Mouse (Mus musculus) myocyte (in vitro differentiated cells): ENCODE measurements around the gene Dlg4. TPM values are rescaled to one million over a fixed set of nuclear protein-coding genes. Genes with fewer than 3 reads are reported as not detected.
A peak's percentile ranks its signal among the peaks of the same experiment; 100 is the strongest.
"Not testable (repeated sequence)": the region's sequence is repeated elsewhere in the genome, so short reads cannot be mapped to it uniquely, and the experiment has no call there.

Experiments
- H3K27me3 ChIP-seq: one replicate; pipeline ENCODE4 v1.6.1; 2011; ENCODE audit not compliant: control insufficient read depth, insufficient read depth, insufficient read length
- H3K36me3 ChIP-seq: one replicate; pipeline ENCODE4 v1.6.1; 2011; ENCODE audit not compliant: control insufficient read depth, insufficient read depth
- H3K4me2 ChIP-seq: one replicate; pipeline ENCODE4 v1.6.1; 2011; ENCODE audit warnings: low read depth, control low read depth
- H3K4me3 ChIP-seq: one replicate; pipeline ENCODE4 v1.5.1; 2011; ENCODE audit warnings: mild to moderate bottlenecking, control low read depth, moderate library complexity
- H3K79me2 ChIP-seq: one replicate; pipeline ENCODE4 v1.6.1; 2011; ENCODE audit not compliant: control insufficient read depth, insufficient read depth
- H3ac ChIP-seq: one replicate; pipeline ENCODE4 v1.6.1; 2011; ENCODE audit not compliant: control insufficient read depth, insufficient read length
- CEBPB ChIP-seq: IDR thresholded peaks from 2 replicates; pipeline ENCODE4 v1.6.1; 2011; ENCODE audit warnings: mild to moderate bottlenecking, moderate library complexity; ENCODE audit not compliant: poor library complexity, insufficient read depth, severe bottlenecking
- E2F4 ChIP-seq: IDR thresholded peaks from one replicate; pipeline ENCODE4 v1.6.1; 2011; ENCODE audit warnings: mild to moderate bottlenecking, control low read depth, moderate library complexity; ENCODE audit not compliant: insufficient read depth
- MAX ChIP-seq: IDR thresholded peaks from one replicate; pipeline ENCODE4 v1.6.1; 2011; ENCODE audit warnings: low read depth, mild to moderate bottlenecking, control low read depth
- MYOD1 ChIP-seq, 3 experiments: IDR thresholded peaks; one replicate each; pipeline ENCODE4 v1.6.1; 2011; ENCODE audit warnings: control low read depth in 2 of 3, low read depth in 2 of 3, mild to moderate bottlenecking in 2 of 3, moderate library complexity in 1 of 3; ENCODE audit not compliant: insufficient read length in 2 of 3, control insufficient read depth in 1 of 3
- MYOG ChIP-seq, 3 experiments: IDR thresholded peaks; one replicate each; pipeline ENCODE4 v1.6.1; 2011; ENCODE audit warnings: control low read depth in 2 of 3, low read depth in 2 of 3, mild to moderate bottlenecking in 2 of 3; ENCODE audit not compliant: insufficient read length in 2 of 3, control insufficient read depth in 1 of 3, insufficient read depth in 1 of 3
- POLR2A ChIP-seq: IDR thresholded peaks from one replicate; pipeline ENCODE4 v1.6.1; 2011; ENCODE audit warnings: low read depth, mild to moderate bottlenecking, control low read depth, moderate library complexity; ENCODE audit not compliant: insufficient read length
- POLR2AphosphoS2 ChIP-seq: IDR thresholded peaks from one replicate; pipeline ENCODE4 v1.6.1; 2011; ENCODE audit warnings: low read depth, control low read depth; ENCODE audit not compliant: insufficient read length
- REST ChIP-seq: IDR thresholded peaks from one replicate; pipeline ENCODE4 v1.6.1; 2011; ENCODE audit warnings: mild to moderate bottlenecking, control low read depth, moderate library complexity; ENCODE audit not compliant: insufficient read depth, insufficient read length
- SRF ChIP-seq: IDR thresholded peaks from one replicate; pipeline ENCODE4 v1.6.1; 2011; ENCODE audit warnings: low read depth; ENCODE audit not compliant: control insufficient read depth, insufficient read length
- TCF12 ChIP-seq: IDR thresholded peaks from one replicate; pipeline ENCODE4 v1.6.1; 2011; ENCODE audit warnings: mild to moderate bottlenecking, control low read depth; ENCODE audit not compliant: poor library complexity, insufficient read depth, severe bottlenecking
- TCF3 ChIP-seq: IDR thresholded peaks from one replicate; pipeline ENCODE4 v1.6.1; 2011; ENCODE audit warnings: low read depth, control low read depth; ENCODE audit not compliant: insufficient read length
- USF1 ChIP-seq: IDR thresholded peaks from one replicate; pipeline ENCODE4 v1.6.1; 2011; ENCODE audit warnings: low read depth, mild to moderate bottlenecking, control low read depth, moderate library complexity
- polyA plus RNA-seq: library from polyadenylated mRNA; unstranded; fragments of >200 nt; fragmentation: generic; extraction: Trizol; gene quantifications from one replicate; pipeline ENCODE4 v1.2.1, GENCODE M21; 2012; ENCODE audit warnings: missing spikeins

Gene Dlg4
- polyA plus RNA-seq, 1 experiment, result 26.8 TPM

DNA sequence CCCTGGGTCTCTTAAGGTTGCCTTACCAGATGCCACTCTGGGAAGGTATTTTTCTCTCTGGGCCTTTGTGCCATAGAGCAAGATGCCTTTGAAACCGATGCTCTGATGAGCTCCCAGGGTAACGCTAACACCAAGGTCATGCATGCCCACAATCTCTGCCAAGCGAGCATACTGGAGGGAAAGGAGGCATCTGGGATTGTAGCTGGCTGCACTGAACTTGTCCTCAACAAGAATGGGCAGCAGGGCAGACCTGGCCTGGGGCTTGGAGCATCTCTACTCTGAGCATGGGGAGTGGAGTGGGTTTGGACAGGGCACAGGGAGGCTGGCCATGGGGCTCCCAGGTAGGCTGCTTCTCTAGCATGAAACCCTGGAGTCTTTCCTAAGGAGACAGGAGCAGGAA, 3.3 kb upstream of the Dlg4 start:
- Histone ChIP-seq H3K79me2 (peaks cover 4% of the 10 kb centered on the region), H3K36me3 (peaks cover 30% of the 10 kb centered on the region), H3K4me2 (no peak overlapping the region), H3K4me3 (no peak overlapping the region), H3ac (no peak overlapping the region), H3K27me3 (no peaks in the 10 kb centered on the region)
- TF ChIP-seq USF1, result no peak
- TF ChIP-seq TCF12, result no peak
- TF ChIP-seq MYOD1 (IDR thresholded peaks at IDR 0.05; ENCODE audit: control insufficient read depth in 1 of 3, insufficient read length in 2 of 3, low read depth in 2 of 3), result no peak
- TF ChIP-seq POLR2AphosphoS2, result no peak
- no peak for TF ChIP-seq MYOG (IDR thresholded peaks at IDR 0.05; ENCODE audit: control insufficient read depth in 1 of 3, insufficient read depth in 1 of 3, insufficient read length in 2 of 3, low read depth in 2 of 3)
- TF ChIP-seq TCF3, result no peak
- TF ChIP-seq REST, result no peak
- TF ChIP-seq CEBPB, result no peak
- TF ChIP-seq POLR2A, result no peak
- TF ChIP-seq MAX, result no peak
- TF ChIP-seq E2F4, result no peak

DNA sequence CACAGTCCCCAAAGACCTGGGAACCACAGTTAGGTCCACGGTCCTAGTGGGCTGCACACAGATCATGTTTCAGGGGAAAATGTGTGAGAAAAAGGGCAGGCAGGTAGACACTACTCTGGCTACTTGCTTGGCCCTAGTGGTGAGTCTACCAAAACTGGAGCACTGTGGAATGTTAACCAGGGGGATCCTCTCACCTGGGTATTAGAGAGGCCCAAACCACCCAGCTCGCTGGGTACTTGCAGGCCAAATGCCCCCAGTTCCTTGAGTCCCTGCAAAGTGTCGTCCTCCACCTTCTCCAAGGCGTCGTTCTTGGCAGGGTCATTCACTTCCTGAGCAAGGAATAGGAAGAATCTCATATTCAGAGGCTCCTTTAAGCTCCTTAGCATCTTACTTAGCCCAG, 2.7 kb upstream of the Dlg4 start:
- Histone ChIP-seq H3ac (no peak overlapping the region), H3K4me3 (peak overlapping the region; percentile 28), H3K36me3 (peaks cover 29% of the 10 kb centered on the region), H3K27me3 (no peaks in the 10 kb centered on the region), H3K79me2 (peaks cover 10% of the 10 kb centered on the region), H3K4me2 (peak overlapping the region; percentile 66)
- TF ChIP-seq MYOD1 (IDR thresholded peaks at IDR 0.05; ENCODE audit: control insufficient read depth in 1 of 3, insufficient read length in 2 of 3, low read depth in 2 of 3) (no peak), MAX (no peak), SRF (no peak), POLR2AphosphoS2 (peak; percentile 40), E2F4 (no peak)

DNA sequence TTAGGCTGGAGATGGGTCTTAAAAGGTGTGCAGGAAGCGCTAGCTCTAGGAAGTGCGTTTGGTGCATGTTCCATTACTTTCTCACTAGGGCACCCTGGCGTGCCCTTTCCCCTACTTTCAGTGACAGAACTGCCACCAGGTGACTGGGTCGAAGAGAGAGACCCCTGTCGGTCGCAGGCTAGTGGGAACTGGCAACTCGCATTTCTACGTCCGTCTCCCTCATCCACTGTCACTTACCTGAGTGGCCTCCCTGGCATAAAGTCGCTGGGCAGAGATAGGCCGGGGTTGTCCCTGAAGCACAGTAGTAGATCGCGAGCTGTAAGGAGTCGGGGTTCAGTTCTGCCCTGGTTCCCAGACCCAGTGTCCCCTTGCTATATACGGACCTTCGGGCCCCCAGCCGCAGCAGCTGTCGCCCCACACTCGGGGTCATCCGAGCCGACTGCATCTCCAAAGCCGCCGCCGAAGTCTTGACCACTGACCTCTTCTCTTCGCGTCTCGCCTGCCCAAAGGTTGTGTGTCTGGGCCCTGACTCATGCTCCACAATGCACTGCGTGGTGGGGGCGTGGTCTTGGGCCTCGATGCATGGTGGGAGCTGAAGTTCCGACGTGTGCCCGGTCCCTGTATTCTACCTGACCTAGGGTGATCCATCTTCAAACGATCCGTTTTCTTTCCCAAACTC, 1.7 kb upstream of the Dlg4 start, which contains the start of gene Acadvl:
Acadvl (minus strand) TSS at position 532 of the 679 bp plus-strand sequence.
- peak within 1 kb of the TSS; percentile 66 for H3K4me2 ChIP-seq
- peak; percentile 95 for TF ChIP-seq POLR2A
- no peak for TF ChIP-seq REST
- TF ChIP-seq POLR2AphosphoS2, result peak; percentile 97
- no peak for TF ChIP-seq CEBPB
- peak; percentile 51 for TF ChIP-seq SRF
- no peak for TF ChIP-seq MAX
- peak in 2 of 3 experiments; percentile 61 to 67 for TF ChIP-seq MYOG (IDR thresholded peaks at IDR 0.05; ENCODE audit: control insufficient read depth in 1 of 3, insufficient read depth in 1 of 3, insufficient read length in 2 of 3, low read depth in 2 of 3)
- peak in 2 of 3 experiments; percentile 36 to 59 for TF ChIP-seq MYOD1 (IDR thresholded peaks at IDR 0.05; ENCODE audit: control insufficient read depth in 1 of 3, insufficient read length in 2 of 3, low read depth in 2 of 3)
- no peak for TF ChIP-seq TCF3
- H3K4me3 ChIP-seq, result peak within 1 kb of the TSS; percentile 28
- H3K79me2 ChIP-seq, result peaks cover 19% of the 10 kb centered on the region
- H3K36me3 ChIP-seq, result peaks cover 26% of the 10 kb centered on the region
- H3ac ChIP-seq, result no peak within 1 kb of the TSS
- no peaks in the 10 kb centered on the region for H3K27me3 ChIP-seq

DNA sequence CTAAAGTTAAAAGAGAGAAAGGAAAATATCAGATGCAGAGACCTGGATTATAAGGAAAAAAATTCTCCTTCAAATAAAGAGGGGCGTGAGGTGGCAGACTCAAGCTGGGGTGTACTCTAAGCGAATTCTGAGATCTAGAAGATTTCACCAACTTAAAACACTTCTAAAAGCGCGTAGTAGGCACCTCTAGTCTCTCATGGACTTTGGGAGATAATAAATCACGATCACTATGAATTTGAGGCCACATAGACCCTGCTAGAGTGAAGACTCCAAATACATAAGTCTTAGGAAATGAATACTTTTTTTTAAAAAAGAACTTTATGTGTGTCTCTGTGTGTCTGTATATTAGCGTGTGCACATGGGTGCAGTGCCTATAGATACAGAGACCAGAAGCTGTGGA, 1.1 kb upstream of the Dlg4 start:
- Histone ChIP-seq H3K4me2 (peak overlapping the region; percentile 66), H3K27me3 (no peaks in the 10 kb centered on the region), H3K79me2 (peaks cover 19% of the 10 kb centered on the region), H3K4me3 (peak overlapping the region; percentile 28), H3K36me3 (peaks cover 22% of the 10 kb centered on the region), H3ac (no peak overlapping the region)
- TF ChIP-seq REST (no peak), SRF (no peak), MYOG (IDR thresholded peaks at IDR 0.05; ENCODE audit: control insufficient read depth in 1 of 3, insufficient read depth in 1 of 3, insufficient read length in 2 of 3, low read depth in 2 of 3) (no peak), POLR2AphosphoS2 (no peak), POLR2A (no peak), MAX (no peak), MYOD1 (IDR thresholded peaks at IDR 0.05; ENCODE audit: control insufficient read depth in 1 of 3, insufficient read length in 2 of 3, low read depth in 2 of 3) (no peak)

DNA sequence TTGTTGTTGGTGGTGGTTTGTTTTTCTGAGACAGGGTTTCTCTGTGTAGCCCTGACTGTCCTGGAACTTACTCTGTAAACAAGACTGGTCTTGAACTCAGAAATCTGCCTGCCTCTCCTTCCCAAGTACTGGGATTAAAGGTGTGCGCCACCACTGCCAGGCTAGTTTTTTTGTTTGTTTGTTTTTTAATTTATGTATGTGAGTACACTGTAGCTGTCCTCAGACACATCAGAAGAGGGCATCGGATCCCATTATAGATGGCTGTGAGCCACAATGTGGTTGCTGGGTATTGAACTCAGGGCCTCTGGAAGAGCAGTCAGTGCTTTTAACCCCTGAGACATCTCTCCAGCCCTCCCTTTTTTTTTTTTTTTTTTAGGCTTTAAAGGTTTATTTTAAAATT, 565 bp upstream of the Dlg4 start:
- Histone ChIP-seq H3K79me2 (peaks cover 19% of the 10 kb centered on the region), H3K36me3 (peaks cover 17% of the 10 kb centered on the region)
- not testable (repeated sequence) for H3K27me3 ChIP-seq, H3K4me3 ChIP-seq, H3K4me2 ChIP-seq, H3ac ChIP-seq
